Mouse (Mus musculus) limb, embryonic 15.5 days (tissue): ENCODE results near the gene Apoa1. TPM values are rescaled to one million over a fixed set of nuclear protein-coding genes. Genes with fewer than 3 reads are reported as not detected.

Source experiments
- ATAC-seq: fragments of 200-750 bp; cut with Nextera tagmentation; 2 replicates; pipeline ENCODE4 v1.8.0; 2017; ENCODE audit warnings: low read depth, moderate TSS enrichment; ENCODE audit not compliant: insufficient number of reproducible peaks, low FRiP score, low TSS enrichment
- H3K27ac ChIP-seq: fragments of 300-500 bp; sonication (generic); 2 replicates; pipeline ENCODE4 v1.5.1; 2015; ENCODE audit warnings: moderate library complexity, mild to moderate bottlenecking, inconsistent platforms
- H3K27me3 ChIP-seq: fragments of 300-500 bp; sonication (generic); 2 replicates; pipeline ENCODE4 v1.6.1; 2015; ENCODE audit warnings: inconsistent platforms
- H3K36me3 ChIP-seq: fragments of 300-500 bp; sonication (generic); 2 replicates; pipeline ENCODE4 v1.6.1; 2015; ENCODE audit warnings: inconsistent platforms
- H3K4me1 ChIP-seq: fragments of 300-500 bp; sonication (generic); 2 replicates; pipeline ENCODE4 v1.6.1; 2015; ENCODE audit warnings: inconsistent platforms
- H3K4me2 ChIP-seq: fragments of 300-500 bp; sonication (generic); 2 replicates; pipeline ENCODE4 v1.6.1; 2015; ENCODE audit warnings: mild to moderate bottlenecking, inconsistent platforms
- H3K4me3 ChIP-seq: fragments of 300-500 bp; sonication (generic); 2 replicates; pipeline ENCODE4 v1.5.1; 2015; ENCODE audit warnings: mild to moderate bottlenecking, inconsistent platforms
- H3K9ac ChIP-seq: fragments of 300-500 bp; sonication (generic); 2 replicates; pipeline ENCODE4 v1.6.1; 2015; ENCODE audit warnings: inconsistent platforms
- H3K9me3 ChIP-seq: fragments of 300-500 bp; sonication (generic); 2 replicates; pipeline ENCODE4 v1.6.1; 2016; ENCODE audit warnings: inconsistent platforms
- WGBS: fragments of 180-500 bp; shearing (Covaris S2); methylation state at CpG from one replicate; pipeline ENCODE4 v1.1.7; 2015; 5-methylcytosine and 5-hydroxymethylcytosine counted together
- polyA plus RNA-seq: library from polyadenylated mRNA; unstranded; fragments of >200 nt; fragmentation: Nextera tagmentation; extraction: Ambion mirVana; gene quantifications from 2 replicates; pipeline ENCODE4 v1.2.1, GENCODE M21; 2015

Gene Apoa1
- polyA plus RNA-seq, 1 experiment from 2014 or later = 14.1 TPM

DNA sequence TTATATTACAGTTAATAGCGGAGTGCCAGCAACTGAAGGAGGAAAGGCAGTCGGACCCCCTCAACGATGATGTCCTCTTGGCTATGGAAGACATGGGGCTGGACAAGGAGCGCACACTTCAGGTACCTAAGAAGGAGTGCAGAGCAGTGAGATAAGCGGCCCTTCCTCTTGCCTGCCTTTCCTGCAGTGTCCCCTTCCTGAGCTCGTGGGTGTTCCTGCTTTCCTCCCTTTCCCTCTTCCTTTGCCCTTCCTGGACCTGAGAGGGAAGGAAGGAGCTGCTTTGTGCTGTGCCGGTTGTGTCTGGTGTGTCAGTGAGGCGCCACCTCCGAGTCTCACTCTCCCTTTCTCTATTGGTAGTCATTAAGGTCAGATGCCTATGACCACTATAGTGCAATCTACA, 33.6 kb upstream of the Apoa1 start:
- no peak for ATAC-seq
- no peaks in the 10 kb centered on the region for H3K27me3 ChIP-seq
- H3K9me3 ChIP-seq = no peaks in the 10 kb centered on the region
- no peak overlapping the region for H3K4me2 ChIP-seq
- no peak overlapping the region for H3K9ac ChIP-seq
- no peaks in the 10 kb centered on the region for H3K4me1 ChIP-seq
- 86% methylated on average over 9 of the region's 9 CpGs for WGBS
- no peak overlapping the region for H3K27ac ChIP-seq
- H3K36me3 ChIP-seq = peaks cover 57% of the 10 kb centered on the region
- no peak overlapping the region for H3K4me3 ChIP-seq

DNA sequence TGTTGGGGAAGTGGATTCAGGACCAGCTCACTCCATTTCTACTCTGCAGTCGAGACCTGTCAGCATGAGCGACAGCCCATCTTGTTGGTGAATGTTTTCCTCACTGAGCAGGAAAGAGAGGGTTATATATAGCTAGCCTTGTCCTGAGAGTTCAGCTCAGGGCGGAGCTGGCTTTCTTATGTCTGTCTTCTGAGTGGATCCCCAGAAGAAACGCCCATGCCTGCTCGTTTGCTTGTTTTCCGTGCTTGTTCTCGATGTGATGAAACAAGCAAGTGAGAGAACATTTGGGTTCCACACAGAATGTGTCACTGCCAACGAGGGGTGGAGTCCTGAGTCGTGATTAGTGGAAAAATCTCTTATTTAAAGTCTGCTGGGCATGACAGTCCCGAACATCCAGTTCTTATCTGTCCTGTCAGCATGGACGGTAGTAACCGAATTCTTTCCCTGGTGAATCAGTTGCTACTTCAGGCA, 31.6 kb upstream of the Apoa1 start:
- 77% methylated on average over 12 of the region's 12 CpGs for WGBS
- Histone ChIP-seq H3K27ac (no peak overlapping the region), H3K9ac (no peak overlapping the region), H3K27me3 (no peaks in the 10 kb centered on the region), H3K4me2 (no peak overlapping the region), H3K4me1 (no peaks in the 10 kb centered on the region), H3K9me3 (no peaks in the 10 kb centered on the region), H3K4me3 (no peak overlapping the region), H3K36me3 (peaks cover 74% of the 10 kb centered on the region)
- ATAC-seq = no peak

DNA sequence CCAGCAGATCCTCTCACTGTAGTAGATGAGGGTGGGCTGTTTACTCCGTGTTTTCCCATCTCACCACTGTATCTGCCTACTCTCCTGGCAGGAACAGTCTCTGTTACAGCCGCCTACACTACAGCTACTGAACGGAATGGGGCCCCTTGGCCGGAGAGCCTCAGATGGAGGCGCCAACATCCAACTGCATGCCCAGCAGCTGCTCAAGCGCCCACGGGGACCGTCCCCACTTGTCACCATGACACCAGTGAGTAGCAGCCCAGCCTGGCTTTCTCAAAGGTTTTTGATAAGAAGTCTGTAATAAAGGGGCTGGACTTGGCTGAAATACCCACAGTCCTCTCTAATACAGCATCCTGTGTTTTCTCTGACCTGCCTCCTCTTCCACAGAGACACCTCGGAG, 29.9 kb upstream of the Apoa1 start:
- H3K9ac ChIP-seq = no peak overlapping the region
- H3K27me3 ChIP-seq = no peaks in the 10 kb centered on the region
- 92% methylated on average over 9 of the region's 9 CpGs for WGBS
- ATAC-seq = no peak
- no peak overlapping the region for H3K4me3 ChIP-seq
- H3K27ac ChIP-seq = no peak overlapping the region
- H3K4me1 ChIP-seq = no peaks in the 10 kb centered on the region
- no peaks in the 10 kb centered on the region for H3K9me3 ChIP-seq
- no peak overlapping the region for H3K4me2 ChIP-seq
- peaks cover 84% of the 10 kb centered on the region for H3K36me3 ChIP-seq

DNA sequence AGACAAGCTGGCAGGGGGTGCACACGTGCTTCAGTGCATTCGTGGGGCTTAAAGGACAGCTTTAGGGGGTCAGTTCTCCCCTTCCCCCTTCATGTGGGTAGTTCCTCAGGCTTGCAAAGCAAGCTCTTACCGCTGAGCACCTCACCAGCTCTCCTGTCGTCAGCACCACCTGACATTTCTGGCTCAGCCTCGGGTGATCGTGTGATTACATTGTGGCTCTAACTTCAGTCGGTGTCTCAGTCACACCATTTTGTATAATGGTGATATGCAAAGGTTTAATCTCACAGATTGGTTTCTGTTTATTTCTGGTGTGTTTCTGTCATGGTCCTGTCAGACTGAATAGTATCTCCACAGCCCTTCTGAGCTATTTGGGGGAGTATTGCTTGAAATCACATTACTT, 29.4 kb upstream of the Apoa1 start:
- no peak overlapping the region for H3K9ac ChIP-seq
- H3K9me3 ChIP-seq = no peaks in the 10 kb centered on the region
- 84% methylated on average over 7 of the region's 7 CpGs for WGBS
- H3K4me1 ChIP-seq = no peaks in the 10 kb centered on the region
- H3K27ac ChIP-seq = no peak overlapping the region
- H3K36me3 ChIP-seq = peaks cover 87% of the 10 kb centered on the region
- ATAC-seq = no peak
- no peak overlapping the region for H3K4me2 ChIP-seq
- no peak overlapping the region for H3K4me3 ChIP-seq
- no peaks in the 10 kb centered on the region for H3K27me3 ChIP-seq

DNA sequence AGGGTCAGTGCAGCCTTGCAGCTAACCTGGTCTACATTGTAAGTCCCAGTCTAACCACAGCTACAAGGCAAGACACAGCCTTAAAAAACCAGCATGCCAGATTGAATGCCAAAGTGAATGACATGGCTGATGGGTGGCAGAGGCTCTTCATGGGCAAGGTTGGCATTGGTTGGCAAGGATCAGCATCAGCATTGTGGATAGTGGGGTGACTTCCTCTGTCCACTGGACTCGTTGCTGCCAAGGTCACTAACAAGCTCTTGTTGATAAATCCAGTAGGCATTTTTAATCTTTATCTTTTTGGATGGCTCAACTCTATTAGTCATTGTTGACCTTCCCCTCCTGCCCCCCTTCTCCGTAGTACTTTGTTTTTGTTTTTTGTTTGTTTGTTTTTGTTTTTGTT, 28.8 kb upstream of the Apoa1 start:
- WGBS = 94% methylated on average over 2 of the region's 2 CpGs
- ATAC-seq = no peak
- H3K27me3 ChIP-seq = no peaks in the 10 kb centered on the region
- H3K27ac ChIP-seq = no peak overlapping the region
- H3K4me1 ChIP-seq = no peaks in the 10 kb centered on the region
- no peak overlapping the region for H3K4me2 ChIP-seq
- no peak overlapping the region for H3K4me3 ChIP-seq
- peaks cover 87% of the 10 kb centered on the region for H3K36me3 ChIP-seq
- H3K9me3 ChIP-seq = no peaks in the 10 kb centered on the region
- no peak overlapping the region for H3K9ac ChIP-seq

DNA sequence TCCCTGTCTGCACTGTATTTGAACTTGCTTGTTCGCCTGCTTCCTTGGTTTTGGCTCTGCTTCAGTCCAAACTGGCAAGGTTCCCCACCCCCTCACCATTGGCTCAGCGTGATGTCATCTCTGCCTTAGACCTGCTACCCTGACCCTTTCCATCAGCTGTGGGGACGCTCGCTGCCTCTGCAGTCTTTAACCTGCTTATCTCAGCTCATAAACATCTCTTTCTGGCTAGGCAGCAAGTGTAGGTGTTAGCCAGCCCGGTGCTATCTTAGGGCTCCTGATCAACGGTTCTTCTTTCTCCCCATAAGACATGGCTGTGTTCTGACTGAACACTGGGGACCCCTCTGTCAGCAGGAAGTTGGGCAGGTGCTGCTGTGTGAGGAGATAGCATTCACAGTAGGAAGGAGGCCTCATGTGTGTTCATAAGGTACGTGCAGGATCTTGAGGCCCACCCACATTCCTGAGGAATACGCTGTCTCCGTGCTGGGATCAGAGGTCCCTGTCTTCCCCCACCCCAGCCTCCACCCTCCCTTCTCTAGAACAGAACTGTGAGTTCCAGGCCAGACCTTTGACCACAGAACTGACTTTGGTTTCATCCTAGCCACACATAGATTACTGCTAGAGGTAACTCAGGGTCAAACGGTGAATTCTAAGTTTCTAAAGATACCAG, 21.4 kb upstream of the Apoa1 start:
- Histone ChIP-seq H3K27ac (no peak overlapping the region), H3K4me3 (no peak overlapping the region), H3K9ac (no peak overlapping the region), H3K4me1 (peaks cover 11% of the 10 kb centered on the region; the same call in 1 of the 2 replicates), H3K27me3 (no peaks in the 10 kb centered on the region), H3K36me3 (peaks cover 80% of the 10 kb centered on the region), H3K4me2 (no peak overlapping the region), H3K9me3 (no peaks in the 10 kb centered on the region)
- no peak for ATAC-seq
- WGBS = 59% methylated on average over 10 of the region's 10 CpGs

DNA sequence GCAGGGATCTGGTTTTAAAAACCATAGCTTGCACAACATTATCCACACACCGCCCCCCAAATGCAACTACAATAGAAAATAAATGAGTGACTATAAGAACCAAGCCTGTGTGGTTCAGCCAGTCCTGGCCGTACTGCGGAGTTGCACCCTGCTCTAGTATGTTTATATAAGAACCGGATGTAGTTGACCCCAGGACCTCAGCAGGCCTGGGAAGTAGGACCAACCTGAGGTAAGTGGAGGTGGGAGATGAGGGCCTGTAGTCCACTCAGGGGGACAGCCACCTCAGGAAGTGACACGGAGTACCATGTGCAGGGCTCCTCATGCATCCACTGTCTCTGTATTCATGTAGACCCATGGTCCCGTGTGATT, 20.9 kb upstream of the Apoa1 start:
- Histone ChIP-seq H3K9ac (no peak overlapping the region), H3K4me3 (no peak overlapping the region), H3K4me1 (peaks cover 11% of the 10 kb centered on the region; the same call in 1 of the 2 replicates), H3K27ac (0 out of 2 replicates have a peak overlapping the region, but pooled peaks have one; percentile 1), H3K27me3 (no peaks in the 10 kb centered on the region), H3K4me2 (no peak overlapping the region), H3K9me3 (no peaks in the 10 kb centered on the region), H3K36me3 (peaks cover 82% of the 10 kb centered on the region)
- ATAC-seq = no peak
- WGBS = 81% methylated on average over 6 of the region's 6 CpGs

DNA sequence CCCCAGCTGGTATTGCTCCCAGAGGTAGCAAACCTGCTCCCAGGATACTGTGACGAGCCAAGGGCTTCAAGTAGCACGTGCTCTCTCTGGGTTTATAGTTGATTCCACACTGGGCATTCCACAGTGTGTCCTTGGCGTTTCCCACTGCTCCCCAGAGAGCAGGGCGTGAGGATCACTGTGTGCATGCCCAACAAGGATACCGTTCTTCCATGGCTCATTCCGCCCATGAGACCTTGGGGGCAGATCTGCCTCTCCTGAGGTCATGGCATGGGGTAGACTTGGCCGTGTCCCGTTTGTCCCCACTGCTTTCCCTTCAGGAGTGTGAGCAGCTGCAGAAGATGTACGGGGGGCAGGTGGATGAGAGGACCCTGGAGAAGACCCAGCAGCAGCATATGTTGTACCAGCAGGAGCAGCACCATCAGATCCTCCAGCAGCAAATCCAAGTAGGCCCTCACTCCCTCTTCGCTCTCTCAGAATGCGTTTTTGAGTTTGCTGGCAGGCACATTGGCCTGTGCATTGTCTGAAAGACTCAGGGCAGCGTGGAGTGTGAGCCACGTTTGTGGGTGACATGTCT, 19.9 kb upstream of the Apoa1 start:
- Histone ChIP-seq H3K4me2 (no peak overlapping the region), H3K9me3 (no peaks in the 10 kb centered on the region), H3K27me3 (no peaks in the 10 kb centered on the region), H3K36me3 (peaks cover 86% of the 10 kb centered on the region), H3K4me3 (no peak overlapping the region), H3K4me1 (peaks cover 11% of the 10 kb centered on the region; the same call in 1 of the 2 replicates), H3K9ac (no peak overlapping the region), H3K27ac (0 out of 2 replicates have a peak overlapping the region, but pooled peaks have one; percentile 1)
- no peak for ATAC-seq
- WGBS = 68% methylated on average over 13 of the region's 13 CpGs

DNA sequence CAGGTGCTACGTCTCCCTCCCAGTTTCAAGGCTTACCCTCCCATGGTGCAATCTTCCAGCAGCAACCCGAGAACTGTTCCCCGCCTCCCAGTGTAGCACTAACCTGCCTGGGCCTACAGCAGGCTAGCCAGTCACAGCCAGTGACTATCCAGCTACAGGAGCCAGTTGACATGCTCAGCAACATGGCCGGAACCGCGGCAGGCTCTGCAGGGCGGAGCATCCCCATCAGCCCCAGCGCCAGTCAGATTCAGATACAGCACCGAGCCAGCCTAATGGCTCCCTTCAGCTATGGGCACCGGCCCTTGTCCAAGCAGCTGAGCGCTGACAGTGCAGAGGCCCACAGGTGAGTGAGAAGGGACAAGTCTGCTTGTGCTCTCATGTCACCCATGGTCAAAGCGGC, 17.9 kb upstream of the Apoa1 start:
- Histone ChIP-seq H3K36me3 (peaks cover 74% of the 10 kb centered on the region), H3K27me3 (no peaks in the 10 kb centered on the region), H3K9me3 (no peaks in the 10 kb centered on the region), H3K4me3 (no peak overlapping the region), H3K4me1 (peaks cover 11% of the 10 kb centered on the region; the same call in 1 of the 2 replicates), H3K9ac (no peak overlapping the region), H3K4me2 (no peak overlapping the region), H3K27ac (no peak overlapping the region)
- WGBS = 92% methylated on average over 12 of the region's 12 CpGs
- no peak for ATAC-seq

DNA sequence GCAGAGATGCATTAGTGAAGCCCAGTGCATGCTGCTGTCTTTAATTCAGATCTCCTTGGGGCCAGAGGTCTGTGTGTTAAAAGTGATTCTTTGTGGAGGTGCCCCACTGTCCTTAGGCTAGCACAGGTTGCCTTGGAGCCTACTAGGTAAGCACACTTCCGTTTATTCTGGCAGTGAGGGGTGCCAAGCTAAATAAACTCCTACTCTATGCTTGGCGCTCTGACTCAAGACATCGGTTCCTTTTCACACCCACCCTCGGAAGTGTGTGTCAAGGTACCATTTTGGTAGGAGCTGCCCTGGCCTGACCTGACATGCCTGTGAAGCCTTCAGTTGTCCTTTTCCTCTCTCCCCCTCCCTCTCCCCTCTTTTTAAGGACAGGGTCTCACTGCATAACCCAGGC, 14.1 kb upstream of the Apoa1 start:
- Histone ChIP-seq H3K36me3 (peaks cover 52% of the 10 kb centered on the region), H3K4me1 (no peaks in the 10 kb centered on the region), H3K27me3 (no peaks in the 10 kb centered on the region), H3K4me3 (no peak overlapping the region), H3K9me3 (no peaks in the 10 kb centered on the region), H3K27ac (no peak overlapping the region), H3K4me2 (no peak overlapping the region), H3K9ac (no peak overlapping the region)
- 81% methylated on average over 4 of the region's 4 CpGs for WGBS
- ATAC-seq = no peak

DNA sequence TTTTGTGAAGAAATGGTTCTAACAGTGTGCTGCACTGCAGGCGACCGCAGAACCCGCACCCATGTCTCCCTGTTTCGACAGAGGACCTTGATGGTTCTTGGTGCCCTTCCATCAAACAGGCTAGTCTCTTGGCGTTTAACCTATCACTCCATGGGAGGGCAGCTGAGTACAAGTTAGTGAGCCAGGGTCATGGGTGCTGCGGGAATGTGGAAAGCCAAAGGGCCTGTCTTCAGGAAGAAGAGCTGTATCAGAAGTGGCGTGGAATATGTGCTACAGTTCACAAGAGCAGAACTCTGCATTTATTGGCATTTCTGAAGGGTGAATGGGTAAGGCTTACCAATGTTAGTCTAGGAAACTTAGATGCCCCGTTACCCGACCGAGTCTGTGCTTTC, 13.4 kb upstream of the Apoa1 start:
- no peaks in the 10 kb centered on the region for H3K27me3 ChIP-seq
- no peak overlapping the region for H3K4me2 ChIP-seq
- no peaks in the 10 kb centered on the region for H3K4me1 ChIP-seq
- no peak overlapping the region for H3K27ac ChIP-seq
- ATAC-seq = no peak
- no peak overlapping the region for H3K9ac ChIP-seq
- no peak overlapping the region for H3K4me3 ChIP-seq
- H3K36me3 ChIP-seq = peaks cover 54% of the 10 kb centered on the region
- no peaks in the 10 kb centered on the region for H3K9me3 ChIP-seq
- 85% methylated on average over 10 of the region's 10 CpGs for WGBS

DNA sequence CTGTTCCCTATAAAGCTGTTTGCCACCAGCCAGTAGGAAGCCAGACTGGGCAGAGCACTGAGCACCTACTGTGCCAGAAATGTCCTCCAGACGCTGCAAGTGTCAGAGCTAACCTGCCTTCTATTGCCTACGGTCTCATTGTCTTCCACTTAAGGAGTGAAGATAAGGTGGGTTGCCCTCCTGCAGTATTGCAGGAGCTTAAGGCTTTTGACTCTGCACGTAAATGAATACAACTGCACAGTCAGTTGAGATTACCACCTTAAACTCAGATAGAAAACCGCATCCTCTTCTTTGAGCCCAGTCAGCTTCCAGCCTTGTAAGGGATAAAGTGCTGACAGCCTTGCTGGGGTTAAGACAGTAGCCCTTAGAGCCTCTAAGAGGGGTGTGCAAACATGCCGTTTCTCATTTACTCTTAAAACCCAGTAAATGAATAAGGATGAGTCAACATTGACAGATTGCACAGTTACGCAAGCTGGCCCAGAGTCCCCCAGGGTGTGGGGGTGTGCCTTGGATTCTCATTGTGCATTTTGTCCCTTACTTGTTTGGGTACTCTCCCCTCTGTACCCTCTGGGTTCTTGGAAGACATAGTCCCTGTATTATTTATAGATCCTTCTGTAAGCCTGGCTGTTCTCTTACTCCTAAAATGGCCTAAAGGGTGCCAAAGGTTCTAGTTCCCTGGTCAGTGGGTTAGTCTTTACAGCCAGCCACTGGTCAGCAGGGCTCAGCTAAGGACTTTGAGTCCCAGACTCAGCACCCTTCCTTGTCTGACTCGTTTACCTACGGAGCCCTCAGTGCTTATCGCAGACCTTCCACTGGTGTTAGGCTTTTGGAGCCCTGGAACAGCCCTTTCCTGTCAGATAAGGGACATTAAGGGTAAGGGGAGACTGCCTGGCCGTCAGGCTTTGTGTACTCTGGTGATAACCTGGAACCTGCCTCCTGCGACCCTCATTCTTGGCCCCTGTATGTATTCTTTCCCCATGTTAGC, 12.8 kb upstream of the Apoa1 start:
- 74% methylated on average over 11 of the region's 11 CpGs for WGBS
- Histone ChIP-seq H3K27me3 (no peaks in the 10 kb centered on the region), H3K36me3 (peaks cover 54% of the 10 kb centered on the region)

More for the DNA sequence above, 12.8 kb upstream of the Apoa1 start:
- H3K4me2 ChIP-seq = no peak overlapping the region
- no peak overlapping the region for H3K9ac ChIP-seq
- no peak overlapping the region for H3K4me3 ChIP-seq
- H3K27ac ChIP-seq = no peak overlapping the region
- no peaks in the 10 kb centered on the region for H3K9me3 ChIP-seq
- no peak for ATAC-seq
- no peaks in the 10 kb centered on the region for H3K4me1 ChIP-seq
